Mouse (Mus musculus) heart, embryonic 16.5 days (tissue): ENCODE data around the gene Supt20. TPM values are rescaled to one million over a fixed set of nuclear protein-coding genes. Genes with fewer than 3 reads are reported as not detected.
A peak's percentile ranks its signal among the peaks of the same experiment; 100 is the strongest.
"Not testable (repeated sequence)": the region's sequence is repeated elsewhere in the genome, so short reads cannot be mapped to it uniquely, and the experiment has no call there.

Experiments used
- ATAC-seq: fragments of 200-750 bp; cut with Nextera tagmentation; replicated peaks from 2 replicates; pipeline ENCODE4 v1.8.0; 2017; ENCODE audit warnings: moderate number of reproducible peaks; ENCODE audit not compliant: insufficient read depth, low FRiP score; ENCODE audit errors: extremely low read depth
- H3K27ac ChIP-seq: fragments of 300-500 bp; sonication (generic); 2 replicates; pipeline ENCODE4 v1.5.1; 2014; ENCODE audit warnings: mild to moderate bottlenecking, low read length, control low read depth, moderate library complexity
- H3K27me3 ChIP-seq: fragments of 300-500 bp; sonication (generic); 2 replicates; pipeline ENCODE4 v1.6.1; 2014; ENCODE audit warnings: low read length, mixed read lengths; ENCODE audit not compliant: control insufficient read depth, insufficient read depth
- H3K36me3 ChIP-seq: fragments of 300-500 bp; sonication (generic); 2 replicates; pipeline ENCODE4 v1.6.1; 2014; ENCODE audit not compliant: control insufficient read depth, insufficient read depth
- H3K4me1 ChIP-seq: fragments of 300-500 bp; sonication (generic); 2 replicates; pipeline ENCODE4 v1.6.1; 2014; ENCODE audit warnings: low read length, mixed read lengths; ENCODE audit not compliant: control insufficient read depth, insufficient read depth
- H3K4me2 ChIP-seq: fragments of 300-500 bp; sonication (generic); 2 replicates; pipeline ENCODE4 v1.6.1; 2014; ENCODE audit warnings: low read depth, mild to moderate bottlenecking, control low read depth, low read length
- H3K4me3 ChIP-seq: fragments of 300-500 bp; sonication (generic); 2 replicates; pipeline ENCODE4 v1.5.1; 2014; ENCODE audit warnings: mild to moderate bottlenecking, control low read depth, low read length
- H3K9ac ChIP-seq: fragments of 300-500 bp; sonication (generic); 2 replicates; pipeline ENCODE4 v1.6.1; 2014; ENCODE audit warnings: low read length, control low read depth
- H3K9me3 ChIP-seq: fragments of 300-500 bp; sonication (generic); replicated peaks from 2 replicates; pipeline ENCODE4 v1.6.1; 2016; ENCODE audit warnings: low read length; ENCODE audit not compliant: control insufficient read depth
- WGBS: fragments of 180-500 bp; shearing (Covaris S2); extraction: QIAGEN DNeasy Blood & Tissue Kit; methylation state at CpG from one replicate; pipeline ENCODE4 v1.1.7; 2014; 5-methylcytosine and 5-hydroxymethylcytosine counted together
- polyA plus RNA-seq: library from polyadenylated mRNA; unstranded; fragments of >200 nt; fragmentation: Nextera tagmentation; extraction: Ambion mirVana; gene quantifications from 2 replicates; pipeline ENCODE4 v1.2.1, GENCODE M21; 2015

The Supt20 gene
- polyA plus RNA-seq, 1 experiment from 2014 or later = 63.1 TPM

- Histone ChIP-seq H3K4me3 (no peak overlapping the region), H3K9me3 (no peaks in the 10 kb centered on the region)
- 34% methylated on average over 2 of the region's 2 CpGs for WGBS
These were observed 3.5 kb upstream of the Supt20 start for GRCm38 (mm10) chr3:54689091-54689490.

GRCm38 (mm10) chr3:54693056-54693415 lies 429 bp downstream of the Supt20 start:
- Histone ChIP-seq H3K4me3 (peak overlapping the region; percentile 78), H3K4me1 (peaks cover 2% of the 10 kb centered on the region; the same call in 1 of the 2 replicates), H3K9ac (peak overlapping the region; percentile 81), H3K27me3 (no peaks in the 10 kb centered on the region), H3K9me3 (no peaks in the 10 kb centered on the region), H3K36me3 (peaks cover 7% of the 10 kb centered on the region; the same call in 1 of the 2 replicates), H3K4me2 (peak overlapping the region; percentile 80), H3K27ac (peak overlapping the region; percentile 92)
- 0 out of 2 replicates have a peak, but pooled peaks have one; percentile 1 for ATAC-seq
- WGBS = 0% methylated on average over 8 of the region's 8 CpGs

More at GRCm38 (mm10) chr3:54689091-54689490, 3.5 kb upstream of the Supt20 start:
- no peak overlapping the region for H3K4me2 ChIP-seq
- no peaks in the 10 kb centered on the region; the same call in 1 of the 2 replicates for H3K4me1 ChIP-seq
- no peaks in the 10 kb centered on the region for H3K27me3 ChIP-seq
- H3K27ac ChIP-seq = no peak overlapping the region
- no peak overlapping the region for H3K9ac ChIP-seq
- ATAC-seq = no peak
- no peaks in the 10 kb centered on the region for H3K36me3 ChIP-seq

GRCm38 (mm10) chr3:54699759-54700301 lies 7.2 kb downstream of the Supt20 start:
- H3K9ac ChIP-seq = no peak overlapping the region
- no peak for ATAC-seq
- H3K4me2 ChIP-seq = no peak overlapping the region
- H3K9me3 ChIP-seq = no peaks in the 10 kb centered on the region
- H3K4me3 ChIP-seq = no peak overlapping the region
- no peak overlapping the region for H3K27ac ChIP-seq
- H3K4me1 ChIP-seq = no peaks in the 10 kb centered on the region
- 46% methylated on average over 5 of the region's 5 CpGs for WGBS
- peaks cover 35% of the 10 kb centered on the region for H3K36me3 ChIP-seq
- no peaks in the 10 kb centered on the region for H3K27me3 ChIP-seq

- H3K9me3 ChIP-seq, H3K4me3 ChIP-seq, H3K4me2 ChIP-seq, H3K4me1 ChIP-seq, H3K27me3 ChIP-seq, H3K9ac ChIP-seq, H3K27ac ChIP-seq, ATAC-seq: not testable (repeated sequence)
- 95% methylated on average over 8 of the region's 8 CpGs for WGBS
- peaks cover 52% of the 10 kb centered on the region for H3K36me3 ChIP-seq
These were observed 11.5 kb downstream of the Supt20 start for GRCm38 (mm10) chr3:54704106-54704505.

- Histone ChIP-seq H3K9me3 (no peaks in the 10 kb centered on the region), H3K9ac (no peak overlapping the region), H3K4me2 (no peak overlapping the region), H3K4me1 (no peaks in the 10 kb centered on the region), H3K4me3 (no peak overlapping the region), H3K27ac (0 out of 2 replicates have a peak overlapping the region, but pooled peaks have one; percentile 5), H3K36me3 (peaks cover 68% of the 10 kb centered on the region), H3K27me3 (no peaks in the 10 kb centered on the region)
- 75% methylated on average over 9 of the region's 9 CpGs for WGBS
- no peak for ATAC-seq
These were observed 16.4 kb downstream of the Supt20 start for GRCm38 (mm10) chr3:54708972-54709371.

- Histone ChIP-seq H3K4me3 (no peak within 1 kb of the TSS), H3K9ac (no peak within 1 kb of the TSS), H3K36me3 (peaks cover 67% of the 10 kb centered on the region), H3K9me3 (no peaks in the 10 kb centered on the region), H3K4me1 (no peaks in the 10 kb centered on the region), H3K27me3 (no peaks in the 10 kb centered on the region), H3K4me2 (no peak within 1 kb of the TSS), H3K27ac (no peak within 1 kb of the TSS)
- WGBS = 90% methylated on average over 6 of the region's 6 CpGs
- no peak for ATAC-seq
These were observed 21.6 kb downstream of the Supt20 start, which contains the start of gene Gm21958 for GRCm38 (mm10) chr3:54714253-54714652. TSS of gene Gm21958 (minus strand) at chr3:54714353.

GRCm38 (mm10) chr3:54715461-54715860 lies 22.9 kb downstream of the Supt20 start:
- Histone ChIP-seq H3K9ac (no peak overlapping the region), H3K27me3 (no peaks in the 10 kb centered on the region), H3K4me1 (no peaks in the 10 kb centered on the region), H3K27ac (no peak overlapping the region), H3K4me2 (no peak overlapping the region), H3K36me3 (peaks cover 61% of the 10 kb centered on the region), H3K4me3 (no peak overlapping the region), H3K9me3 (no peaks in the 10 kb centered on the region)
- ATAC-seq = no peak
- 88% methylated on average over 6 of the region's 6 CpGs for WGBS

GRCm38 (mm10) chr3:54717348-54717747 lies 24.7 kb downstream of the Supt20 start:
- Histone ChIP-seq H3K27ac (no peak overlapping the region), H3K27me3 (no peaks in the 10 kb centered on the region), H3K4me2 (no peak overlapping the region), H3K36me3 (peaks cover 55% of the 10 kb centered on the region), H3K4me1 (no peaks in the 10 kb centered on the region), H3K9me3 (no peaks in the 10 kb centered on the region), H3K4me3 (no peak overlapping the region), H3K9ac (no peak overlapping the region)
- WGBS = 87% methylated on average over 6 of the region's 6 CpGs
- ATAC-seq = no peak

GRCm38 (mm10) chr3:54718947-54719346 lies 26.3 kb downstream of the Supt20 start:
- H3K4me2 ChIP-seq = no peak overlapping the region
- H3K27me3 ChIP-seq = no peaks in the 10 kb centered on the region
- H3K4me1 ChIP-seq = peaks cover 3% of the 10 kb centered on the region; the same call in 1 of the 2 replicates
- no peaks in the 10 kb centered on the region for H3K9me3 ChIP-seq
- H3K4me3 ChIP-seq = no peak overlapping the region
- peaks cover 56% of the 10 kb centered on the region for H3K36me3 ChIP-seq
- ATAC-seq = no peak
- WGBS = 62% methylated on average over 3 of the region's 3 CpGs
- H3K9ac ChIP-seq = no peak overlapping the region
- no peak overlapping the region for H3K27ac ChIP-seq
